Mouse (Mus musculus): Measurements from ENCODE around the gene Tsr1.

The Tsr1 gene

DNA sequence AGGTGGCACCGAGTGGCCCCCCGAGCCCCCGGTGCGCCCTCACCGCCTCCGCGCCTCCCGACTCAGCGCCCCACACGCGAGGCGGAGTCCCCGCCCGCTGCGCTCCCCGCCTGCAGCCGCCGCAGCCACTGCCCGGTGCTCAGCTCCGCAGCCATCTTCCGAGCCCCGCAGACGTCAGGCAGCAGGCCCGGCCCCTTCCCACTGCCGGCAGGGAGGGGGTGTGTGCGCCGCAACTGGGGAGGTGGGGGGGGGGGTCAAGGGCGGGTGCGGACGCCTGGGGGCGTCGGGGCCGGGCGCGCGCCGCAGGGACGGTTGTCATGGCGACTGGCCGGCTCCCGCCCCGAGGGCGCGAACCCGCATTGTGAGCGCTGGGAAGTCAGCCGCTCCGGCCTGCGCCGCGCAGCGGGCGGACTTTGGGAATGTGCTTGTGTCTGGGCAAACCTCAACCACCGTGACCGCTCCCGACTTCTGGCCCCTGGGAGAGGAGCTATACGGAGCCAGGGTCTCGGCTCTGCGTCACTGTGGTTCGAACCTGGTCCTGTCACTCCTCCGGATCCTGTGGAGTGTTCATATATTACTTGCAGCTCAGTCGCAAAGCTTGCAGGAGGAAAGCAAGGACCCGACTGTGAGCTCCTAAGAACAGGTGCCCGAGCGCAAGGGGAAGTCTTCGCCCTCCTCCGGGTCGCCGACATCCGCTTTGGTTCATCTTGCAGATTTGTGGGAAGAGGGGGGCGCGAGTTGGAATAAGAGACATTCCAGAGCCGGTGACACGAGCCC lies 782 bp upstream of the Tsr1 start, which contains the start of gene Sgsm2:
TSS of gene Sgsm2 (minus strand) at position 160 of the 777 bp plus-strand sequence.
- no peak for DNase-seq (ENCODE audit: low spot score)

- no peak for DNase-seq (ENCODE audit: low spot score)
These were observed 601 bp downstream of the Tsr1 start for GRCm38 (mm10) chr11:74898517-74898827.

- no peak for DNase-seq (ENCODE audit: low spot score)
These were observed 3.7 kb downstream of the Tsr1 start for GRCm38 (mm10) chr11:74901555-74901954.

- no peak for DNase-seq (ENCODE audit: low spot score)
These were observed 4.5 kb downstream of the Tsr1 start for GRCm38 (mm10) chr11:74902416-74902815.

- DNase-seq (ENCODE audit: low spot score) = no peak
These were observed 10.0 kb downstream of the Tsr1 start for GRCm38 (mm10) chr11:74907850-74908249.

GRCm38 (mm10) chr11:74908618-74909399 lies 10.9 kb downstream of the Tsr1 start:
- DNase-seq (ENCODE audit: low spot score) = no peak

GRCm38 (mm10) chr11:74909978-74910377 lies 12.1 kb downstream of the Tsr1 start:
- DNase-seq (ENCODE audit: low spot score) = no peak

DNA sequence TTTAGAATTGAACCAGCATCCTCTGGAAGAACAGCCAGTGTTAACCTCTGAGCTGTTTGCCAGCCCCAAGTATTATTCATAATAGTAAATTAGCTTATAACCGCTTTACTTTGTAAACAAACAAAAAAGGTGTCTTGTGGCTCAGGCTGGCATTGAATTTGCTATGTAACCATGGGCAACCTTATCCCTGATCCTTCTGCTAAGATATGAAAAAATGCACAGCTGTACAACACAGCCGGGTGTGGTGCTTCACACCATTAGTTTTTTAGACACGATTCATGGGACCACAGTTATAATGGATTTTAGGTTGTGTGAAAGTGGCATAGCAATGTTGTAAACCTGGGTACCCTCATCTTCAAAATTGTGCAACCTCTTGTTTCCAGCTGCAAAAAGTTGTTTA lies 14.6 kb downstream of the Tsr1 start:
- DNase-seq (ENCODE audit: low spot score) = no peak

GRCm38 (mm10) chr11:74919249-74919648 lies 21.4 kb downstream of the Tsr1 start:
- DNase-seq (ENCODE audit: low spot score) = no peak

DNA sequence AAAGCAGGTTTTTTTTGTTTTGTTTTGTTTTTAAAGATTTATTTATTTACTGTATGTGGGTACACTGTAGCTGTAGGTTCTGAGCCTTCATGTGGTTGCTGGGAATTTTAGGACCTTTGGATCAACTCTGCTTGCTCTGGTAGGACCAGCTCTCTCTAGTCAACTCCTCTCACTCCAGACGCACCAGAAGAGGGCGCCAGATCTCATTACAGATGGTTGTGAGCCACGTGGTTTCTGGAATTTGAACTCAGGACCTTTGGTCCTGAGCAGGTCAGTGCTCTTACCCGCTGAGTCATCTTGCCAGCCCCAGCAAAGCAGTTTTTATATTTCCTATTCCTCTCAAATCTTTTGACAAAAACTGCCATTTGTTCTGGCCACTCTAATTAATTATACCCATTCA lies 26.3 kb downstream of the Tsr1 start:
- no peak for DNase-seq (ENCODE audit: low spot score)

- peak; percentile 88 for DNase-seq (ENCODE audit: low spot score)
These were observed 27.9 kb downstream of the Tsr1 start, which contains the start of the genes Smg6 and Srr for GRCm38 (mm10) chr11:74925577-74926387. Smg6 (plus strand) TSS chr11:74925823. Srr (minus strand) TSS chr11:74925948.

DNA sequence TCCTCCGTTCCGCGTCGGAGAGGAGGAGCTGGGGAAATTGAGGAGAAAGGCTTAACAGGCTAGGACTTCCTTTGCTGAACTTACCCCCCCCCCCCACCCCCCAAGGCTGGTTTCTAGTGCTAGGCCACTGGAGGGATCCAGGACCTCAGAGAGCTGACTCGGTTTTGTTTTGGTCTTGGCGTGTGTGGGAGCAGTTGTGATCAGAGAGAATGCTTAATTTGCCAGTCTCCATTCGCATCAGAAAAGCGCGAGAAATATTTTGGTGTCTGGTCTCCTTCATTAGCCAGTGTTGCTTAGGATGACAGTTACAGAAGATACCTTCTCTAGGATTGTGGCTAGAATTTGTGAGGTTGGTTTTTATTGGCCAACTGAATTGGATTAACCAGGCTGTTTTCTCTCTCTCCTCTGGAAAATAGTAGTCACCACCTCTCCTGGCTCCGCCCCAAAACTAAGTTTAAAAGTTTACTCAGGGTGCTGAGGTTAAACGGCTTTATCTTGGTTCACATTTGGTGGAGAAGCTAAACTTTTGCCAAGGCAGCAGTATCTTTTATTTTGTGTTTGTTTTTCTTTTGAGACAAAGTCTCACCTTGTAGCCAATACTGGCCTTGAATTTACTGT lies 28.6 kb downstream of the Tsr1 start:
- DNase-seq (ENCODE audit: low spot score) = no peak

DNA sequence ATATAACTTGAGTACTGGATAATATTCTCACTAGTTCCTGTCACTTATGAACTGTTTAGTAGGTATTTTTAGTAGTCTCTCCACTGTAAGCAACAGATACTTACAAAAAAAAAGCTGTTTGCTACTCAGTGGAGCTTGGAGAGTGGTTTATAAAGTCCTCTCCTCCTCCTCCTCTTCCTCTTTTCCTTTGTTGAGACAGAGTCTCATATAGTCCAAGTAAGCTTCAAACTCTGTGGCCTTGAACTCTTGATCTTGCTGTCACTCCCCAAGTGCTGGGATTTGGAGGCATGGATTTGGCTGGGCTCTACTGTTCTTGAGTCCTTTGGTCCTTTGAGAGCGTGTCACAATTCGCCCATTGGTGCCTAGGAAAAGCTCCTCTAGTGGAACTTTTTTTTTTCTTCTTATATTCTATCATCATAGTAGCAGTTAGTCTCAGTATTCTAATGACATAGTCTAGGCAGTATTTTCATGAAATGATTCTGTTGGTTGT lies 29.4 kb downstream of the Tsr1 start:
- DNase-seq (ENCODE audit: low spot score) = no peak

GRCm38 (mm10) chr11:74929111-74929510 lies 31.2 kb downstream of the Tsr1 start:
- DNase-seq (ENCODE audit: low spot score) = no peak

DNA sequence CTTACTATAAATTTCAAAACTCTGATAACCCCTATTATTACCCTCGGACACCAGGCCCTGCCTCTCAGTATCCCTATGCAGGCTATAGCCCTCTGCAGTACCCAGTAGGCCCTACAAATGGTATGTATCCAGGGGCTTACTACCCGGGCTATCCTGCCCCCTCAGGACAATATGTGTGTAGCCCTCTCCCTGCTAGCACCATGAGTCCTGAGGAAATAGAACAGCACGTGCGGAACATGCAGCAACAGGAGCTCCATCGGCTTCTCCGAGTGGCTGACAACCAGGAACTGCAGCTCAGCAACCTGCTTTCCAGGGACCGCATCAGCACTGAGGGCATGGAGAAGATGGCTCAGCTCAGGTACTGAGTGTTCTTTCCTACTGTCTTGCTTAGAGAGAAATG lies 32.5 kb downstream of the Tsr1 start:
- no peak for DNase-seq (ENCODE audit: low spot score)

- no peak for DNase-seq (ENCODE audit: low spot score)
These were observed 48.5 kb downstream of the Tsr1 start for GRCm38 (mm10) chr11:74946348-74946747.

GRCm38 (mm10) chr11:74954901-74955300 lies 57.0 kb downstream of the Tsr1 start:
- DNase-seq (ENCODE audit: low spot score) = no peak

DNA sequence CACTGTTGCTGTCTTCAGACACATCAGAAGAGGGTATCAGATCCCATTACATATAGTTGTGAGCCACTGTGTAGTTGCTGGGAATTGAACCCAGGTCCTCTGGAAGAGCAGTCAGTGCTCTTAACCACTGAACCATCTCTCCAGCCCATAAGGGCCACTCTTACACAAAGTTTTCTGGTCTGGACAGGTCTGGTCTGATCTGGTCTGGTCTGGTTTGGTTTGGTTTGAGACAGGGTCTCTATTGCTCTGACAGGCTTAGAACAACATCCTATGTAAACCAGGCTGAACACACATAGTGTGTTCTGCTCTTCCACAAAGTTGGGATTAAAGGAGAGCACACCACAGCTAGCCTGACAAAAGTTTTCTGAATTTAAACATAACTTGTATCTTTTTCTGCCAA lies 58.1 kb downstream of the Tsr1 start:
- no peak for DNase-seq (ENCODE audit: low spot score)

- no peak for DNase-seq (ENCODE audit: low spot score)
These were observed 59.7 kb downstream of the Tsr1 start for GRCm38 (mm10) chr11:74957600-74957999.
